Mouse (Mus musculus) cerebellum, adult 9-10 months (tissue): ENCODE results near the gene Btbd7.

ENCODE experiments used
- DNase-seq: peaks from one replicate; pipeline ENCODE4 v3.0.0; 2022

Btbd7 gene

DNA sequence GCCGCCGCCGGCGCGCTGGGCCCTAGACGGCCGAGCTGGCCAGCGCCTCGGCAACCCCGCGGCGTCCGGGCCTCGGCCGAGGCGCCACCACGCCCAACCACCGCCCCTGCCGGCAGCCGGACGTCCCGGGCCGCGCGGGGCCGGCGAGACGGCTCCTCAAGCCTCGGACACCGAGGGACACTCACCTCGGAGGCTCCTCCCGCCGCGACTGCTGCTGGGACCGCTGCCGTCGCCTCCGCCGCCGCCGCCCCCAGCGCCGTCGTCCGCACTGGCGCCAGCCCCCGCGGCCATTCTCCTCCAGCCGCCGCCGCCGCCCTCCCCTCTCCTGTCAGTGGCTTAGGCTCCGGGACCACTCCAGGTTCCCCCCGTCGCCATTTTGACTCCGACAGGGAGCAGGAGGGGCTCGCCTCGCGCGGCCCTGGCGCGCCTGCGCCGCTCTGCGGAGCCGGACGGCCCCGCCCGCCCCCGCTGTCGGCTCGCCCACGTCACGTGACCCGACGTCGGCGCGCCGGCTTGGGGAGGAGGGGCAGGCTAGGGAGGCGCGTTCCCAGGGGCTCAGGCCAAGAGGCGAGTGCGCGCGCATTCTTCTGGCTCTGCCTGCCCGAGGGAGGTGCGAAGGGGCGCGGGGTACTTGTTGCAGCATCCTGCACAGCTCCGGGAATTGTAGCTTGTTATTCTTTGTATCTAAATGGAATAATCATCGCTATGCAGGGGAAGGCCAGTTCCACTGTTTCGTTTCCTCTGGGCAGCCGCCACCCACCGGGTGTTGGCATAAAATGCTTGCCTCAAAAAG lies at the start of gene Btbd7:
Btbd7 (minus strand) TSS at position 441 of the 793 bp plus-strand sequence.
- peak; percentile 95 for DNase-seq

DNA sequence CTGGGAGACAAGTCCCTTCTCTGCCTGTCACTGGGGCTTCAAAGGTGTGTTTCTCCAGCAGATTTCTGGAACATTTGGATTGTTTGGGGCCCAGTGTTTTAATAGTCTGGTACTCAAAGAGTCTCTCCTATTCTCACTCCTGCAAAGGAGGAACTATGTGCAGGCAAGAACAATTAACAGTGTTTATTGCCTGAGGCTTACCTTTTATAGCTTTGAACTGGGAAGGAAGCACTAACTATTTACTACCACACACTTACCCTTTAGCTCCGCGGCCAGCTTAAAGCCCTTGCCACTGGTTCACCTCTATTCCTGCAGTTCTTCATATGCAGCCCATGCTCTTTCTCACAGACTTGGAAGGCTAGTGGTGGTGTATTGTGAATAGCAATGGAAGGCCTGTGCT lies 37.8 kb upstream of the Btbd7 start:
- no peak for DNase-seq

DNA sequence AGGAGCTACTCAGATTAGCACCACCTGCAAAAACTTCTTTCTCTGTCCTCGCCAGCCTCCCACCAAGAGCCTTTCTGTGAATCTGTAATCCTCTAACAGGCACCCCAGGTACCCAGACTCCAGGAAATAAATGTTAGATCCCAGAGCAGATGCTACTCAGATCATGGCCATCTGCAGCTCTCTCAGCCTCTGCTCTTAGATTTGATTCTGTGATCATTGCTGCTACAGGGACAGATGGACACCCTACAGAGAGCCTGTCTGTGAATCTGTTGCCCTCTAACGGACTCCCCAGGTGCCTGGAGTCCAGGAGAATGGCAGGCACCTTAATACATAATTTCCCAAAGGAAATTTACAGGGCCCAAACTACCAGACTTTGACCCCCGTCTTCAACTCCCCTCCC lies 29.9 kb upstream of the Btbd7 start:
- peak; percentile 97 for DNase-seq

DNA sequence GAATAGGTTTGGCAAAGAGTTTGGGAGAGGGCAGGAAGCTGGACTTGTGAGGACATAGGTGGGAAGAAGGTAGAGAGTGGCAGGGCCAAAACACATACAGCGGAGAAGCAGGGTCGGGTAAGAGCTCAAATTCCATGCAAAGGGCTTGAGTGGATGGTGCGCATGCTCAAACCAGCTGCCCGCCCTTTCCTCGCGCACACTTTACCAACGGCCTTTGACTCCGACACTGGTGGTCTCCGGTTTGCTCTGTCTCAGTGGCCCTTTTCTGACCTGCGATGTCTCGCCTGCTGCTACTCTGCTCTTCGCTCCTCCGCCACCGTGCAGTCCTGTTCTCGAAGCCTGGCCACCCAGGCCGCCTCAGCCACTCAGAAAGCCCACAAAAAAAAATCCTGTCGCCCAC lies 20.8 kb upstream of the Btbd7 start, which contains the start of gene Cox8c:
Cox8c (plus strand) TSS at position 226 of the 400 bp plus-strand sequence.
- no peak for DNase-seq

DNA sequence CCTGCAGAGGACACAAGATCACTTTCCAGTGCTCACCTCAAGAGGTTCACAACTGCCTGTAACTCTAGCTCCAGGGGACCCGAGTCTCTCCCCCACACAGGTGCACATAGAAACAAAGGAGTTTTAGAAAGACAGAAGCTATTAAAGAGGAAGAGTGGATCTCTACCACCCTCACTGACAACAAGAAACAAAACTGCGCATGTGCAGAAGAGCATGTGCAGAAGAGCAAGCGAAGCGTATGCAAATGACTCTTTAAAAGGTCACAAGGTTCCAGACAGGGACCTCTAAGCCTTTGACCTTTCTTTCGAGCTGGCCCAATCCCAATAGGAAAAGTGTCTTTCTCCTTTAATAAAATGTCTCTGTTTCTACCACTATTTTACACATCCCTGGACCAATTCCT lies 10.3 kb upstream of the Btbd7 start:
- DNase-seq = no peak

DNA sequence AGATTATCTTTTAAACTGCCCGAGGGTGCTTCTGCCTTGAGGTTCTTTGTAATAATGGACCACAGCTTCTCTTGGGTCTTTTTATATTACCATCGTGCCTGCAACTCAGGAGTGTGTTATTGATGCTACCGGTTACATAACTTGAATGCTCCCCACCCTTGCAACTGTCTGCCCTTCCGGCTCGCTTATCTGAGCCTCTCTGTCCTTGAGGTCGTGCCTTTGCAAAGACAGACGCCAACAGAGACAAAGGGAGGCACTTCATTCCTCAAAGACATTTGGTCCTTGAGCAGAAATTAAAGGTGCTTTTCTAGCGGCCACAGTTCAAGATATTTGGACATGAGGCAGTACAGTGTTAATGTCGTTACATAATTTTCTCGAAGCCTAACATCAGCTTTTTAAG lies 9.1 kb upstream of the Btbd7 start:
- no peak for DNase-seq

DNA sequence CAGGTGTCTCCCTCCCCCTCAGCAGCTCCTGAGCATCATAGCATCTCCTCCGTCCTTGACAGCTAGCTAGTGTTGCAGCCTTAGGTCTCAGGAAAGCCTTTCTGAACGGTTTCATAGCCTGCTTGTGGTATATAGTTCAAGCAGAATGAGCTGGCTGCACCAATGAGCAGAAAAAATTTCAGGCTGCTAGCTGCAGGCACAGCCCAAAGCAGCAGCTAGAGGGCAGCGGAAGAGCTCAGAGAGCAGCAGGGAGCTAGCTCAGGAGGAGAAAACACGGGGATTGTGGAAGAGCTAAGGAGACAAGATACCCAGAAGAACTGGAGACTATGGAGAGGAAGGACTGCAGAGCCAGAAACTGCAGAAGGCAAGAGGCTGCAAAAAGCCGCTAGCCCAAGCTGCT lies 7.5 kb upstream of the Btbd7 start:
- DNase-seq = peak; percentile 37

DNA sequence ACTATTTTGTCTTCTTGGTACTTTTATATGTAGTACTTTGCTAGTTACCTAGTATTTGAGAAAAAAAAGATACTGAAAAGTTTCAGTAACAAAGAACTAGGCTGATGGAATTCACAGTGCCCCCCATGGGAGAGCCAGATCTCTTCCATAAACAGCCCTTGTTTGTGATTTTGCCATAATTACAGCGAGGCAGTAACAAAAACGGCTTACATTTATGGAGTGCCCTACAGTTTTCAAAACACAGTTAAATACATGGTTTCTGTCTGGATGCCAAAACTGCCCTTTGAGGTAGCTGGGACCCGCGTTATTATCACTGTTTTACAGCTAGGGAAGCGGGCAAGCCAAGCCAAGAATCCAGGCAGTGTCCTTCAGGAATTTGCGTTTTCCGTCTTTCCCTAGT lies 630 bp upstream of the Btbd7 start:
- DNase-seq = no peak

DNA sequence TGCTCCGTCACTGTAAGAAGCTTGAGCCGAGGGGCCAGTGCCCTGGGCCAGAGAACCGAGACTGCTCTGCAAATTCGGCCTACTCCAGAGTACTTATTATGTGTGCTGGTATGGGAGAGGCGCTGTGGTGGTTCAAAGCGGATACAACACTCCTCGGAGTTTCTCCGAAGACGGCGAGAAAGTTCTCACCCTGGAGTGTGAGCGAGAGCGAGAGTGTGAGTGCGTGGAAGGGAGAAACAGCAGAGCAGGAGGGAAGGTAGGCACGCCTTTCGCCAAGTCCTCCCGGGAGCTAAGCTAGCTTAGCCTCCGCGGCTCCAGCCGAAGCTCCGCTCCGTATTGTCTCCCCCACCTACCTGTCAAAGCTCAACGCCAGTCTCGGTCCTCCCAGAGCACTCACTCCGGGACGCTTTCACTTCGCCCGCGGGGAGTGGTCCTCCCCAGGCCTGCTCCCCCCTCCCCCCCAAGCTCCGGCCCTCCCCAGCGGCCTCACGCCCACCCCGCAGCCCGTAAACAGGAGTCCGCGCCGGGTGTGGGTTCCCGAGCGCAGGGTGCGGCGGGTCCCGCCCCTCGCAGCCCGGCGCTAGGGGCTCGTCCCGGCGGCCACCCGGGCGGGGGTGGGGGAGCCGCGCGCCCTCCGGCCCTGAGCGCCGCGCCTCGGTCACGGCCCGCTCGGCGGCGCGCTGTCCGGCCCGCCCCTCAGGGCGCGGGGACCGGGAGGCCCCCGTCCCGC lies 805 bp downstream of the Btbd7 start:
- peak; percentile 41 for DNase-seq

DNA sequence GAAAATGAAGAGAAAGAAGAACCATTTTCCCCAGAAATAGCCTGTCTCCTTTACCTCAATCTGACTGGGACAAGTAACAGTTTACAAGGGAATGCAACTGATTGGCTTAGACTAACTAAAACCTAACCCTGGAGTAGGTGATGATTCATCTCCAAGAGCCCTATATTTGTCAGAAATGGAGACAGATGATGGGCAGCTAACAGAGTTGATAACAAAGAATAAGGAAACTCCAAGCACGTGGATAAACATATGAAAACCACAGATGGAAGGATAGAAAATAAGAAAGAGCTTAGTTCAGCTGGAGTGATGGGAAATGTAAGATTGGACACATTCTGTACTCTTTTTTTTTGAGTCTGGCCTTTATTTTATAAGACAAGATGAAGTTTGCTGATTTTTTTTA lies 7.7 kb downstream of the Btbd7 start:
- no peak for DNase-seq

DNA sequence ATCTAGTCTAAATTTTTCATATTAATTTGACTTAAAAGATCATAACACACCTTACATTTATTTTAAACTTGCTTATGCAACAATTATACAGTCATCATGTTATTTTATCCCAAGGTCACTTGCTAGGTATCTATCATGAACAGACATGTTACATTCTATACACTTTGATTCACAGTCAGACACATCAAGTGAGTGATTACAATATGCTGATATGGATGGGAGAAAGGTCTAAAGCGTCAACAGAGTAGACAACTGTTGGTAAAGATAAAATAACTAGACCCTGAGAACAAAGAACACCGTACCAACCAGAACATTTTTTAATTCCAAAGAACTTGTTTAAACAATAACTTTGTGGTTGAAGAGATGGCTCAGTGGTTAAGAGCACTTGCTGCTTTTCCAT lies 8.5 kb downstream of the Btbd7 start:
- no peak for DNase-seq

DNA sequence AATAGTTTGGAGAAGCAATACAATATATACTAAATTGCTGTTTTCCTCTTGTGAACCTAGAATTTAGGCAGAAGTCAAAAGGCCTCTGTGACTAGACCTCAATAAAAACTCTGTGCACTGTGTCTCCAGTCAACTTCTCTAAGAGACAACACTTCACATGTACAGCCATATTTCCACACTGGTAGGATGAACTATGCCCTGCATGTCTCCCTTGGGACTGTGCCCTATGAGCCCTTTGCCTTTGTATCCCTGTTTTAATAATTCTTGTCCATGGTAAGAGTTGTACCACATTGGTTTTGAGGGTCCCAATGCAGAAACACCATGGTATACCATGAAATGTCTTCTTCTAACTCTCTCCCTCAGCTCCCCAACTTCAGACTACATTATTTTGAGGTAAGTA lies 17.5 kb downstream of the Btbd7 start:
- DNase-seq = no peak

DNA sequence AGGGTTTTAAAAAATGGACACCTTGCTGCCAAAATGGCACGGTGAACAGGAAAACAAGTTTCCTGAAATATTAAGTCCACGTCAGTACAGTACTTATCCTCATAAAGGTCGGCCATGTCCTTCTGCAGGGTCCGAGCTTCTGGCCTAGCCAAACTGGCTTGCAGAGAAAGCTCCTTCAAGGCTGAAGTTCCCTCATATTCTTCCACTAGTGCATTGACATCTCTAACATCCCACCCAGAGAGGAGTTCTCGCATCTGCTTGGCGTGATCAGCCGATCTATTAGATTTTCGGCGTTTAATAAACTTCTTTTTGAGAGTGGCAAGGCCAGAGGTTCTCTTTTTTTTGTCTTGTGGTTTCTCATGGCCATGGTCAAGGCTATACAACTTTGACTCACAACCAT lies 40.0 kb downstream of the Btbd7 start:
- no peak for DNase-seq

DNA sequence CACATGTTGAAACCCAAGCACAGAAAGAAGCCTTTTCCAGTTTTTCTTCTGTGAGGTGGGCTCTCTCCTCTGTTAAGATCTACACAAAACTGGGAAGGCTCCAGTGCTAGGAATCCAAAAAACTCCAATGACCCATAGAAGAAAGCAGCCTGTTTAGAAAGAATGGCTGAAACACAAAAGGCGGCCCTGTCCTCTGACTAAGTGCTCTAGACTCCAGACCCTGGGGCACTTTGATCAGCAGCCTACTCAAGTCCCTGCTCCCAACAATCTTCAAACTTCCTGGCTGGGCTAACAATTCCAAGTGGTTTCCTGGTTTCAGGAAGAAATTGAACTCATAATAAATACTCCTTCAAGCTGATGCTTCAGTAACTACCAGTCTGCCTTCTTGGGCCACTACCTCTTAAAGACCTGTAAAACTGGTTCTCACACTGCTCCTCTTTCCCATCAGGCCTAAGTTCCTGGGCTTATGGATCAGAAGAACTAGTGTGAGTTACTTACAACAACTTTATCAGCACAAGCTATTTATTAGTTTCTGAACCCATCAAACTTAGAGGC lies 45.4 kb downstream of the Btbd7 start:
- DNase-seq = no peak

DNA sequence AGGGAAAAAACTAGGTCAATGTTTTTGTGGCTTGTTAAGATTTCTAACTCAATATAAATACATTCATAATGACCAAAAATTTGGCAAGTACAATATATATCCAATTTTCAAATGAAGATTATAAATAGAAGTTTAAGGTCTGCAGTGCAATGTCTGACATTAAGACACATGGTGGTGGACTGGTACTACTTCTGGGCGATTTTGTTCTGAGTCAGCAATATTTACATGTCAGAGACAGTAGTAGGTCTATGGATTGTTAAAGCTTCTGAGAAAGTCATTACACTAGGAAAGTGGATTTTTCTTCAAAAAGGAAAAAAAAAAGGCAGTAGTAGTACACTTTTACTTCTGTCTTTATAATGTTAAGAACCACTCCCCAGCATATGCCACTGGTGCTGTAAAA lies 46.4 kb downstream of the Btbd7 start:
- peak; percentile 28 for DNase-seq

DNA sequence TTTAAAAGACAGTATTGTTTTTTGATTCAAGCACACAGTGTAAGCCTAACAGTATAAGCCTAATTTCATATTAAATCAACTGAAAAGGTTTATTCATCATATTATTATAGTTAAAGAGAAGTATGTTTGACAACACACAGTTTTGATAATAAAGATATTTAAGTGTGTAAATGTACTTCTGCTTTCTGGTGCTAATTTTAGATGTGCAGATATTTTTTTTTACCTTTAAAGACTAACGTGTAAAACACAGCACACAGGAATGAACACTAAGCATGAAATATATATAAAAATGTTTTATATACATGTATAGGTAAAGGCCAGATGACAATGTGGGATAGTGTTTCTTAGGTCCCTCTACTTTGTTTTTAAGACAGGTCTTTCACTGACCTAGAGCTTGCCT lies 51.2 kb downstream of the Btbd7 start:
- DNase-seq = no peak

DNA sequence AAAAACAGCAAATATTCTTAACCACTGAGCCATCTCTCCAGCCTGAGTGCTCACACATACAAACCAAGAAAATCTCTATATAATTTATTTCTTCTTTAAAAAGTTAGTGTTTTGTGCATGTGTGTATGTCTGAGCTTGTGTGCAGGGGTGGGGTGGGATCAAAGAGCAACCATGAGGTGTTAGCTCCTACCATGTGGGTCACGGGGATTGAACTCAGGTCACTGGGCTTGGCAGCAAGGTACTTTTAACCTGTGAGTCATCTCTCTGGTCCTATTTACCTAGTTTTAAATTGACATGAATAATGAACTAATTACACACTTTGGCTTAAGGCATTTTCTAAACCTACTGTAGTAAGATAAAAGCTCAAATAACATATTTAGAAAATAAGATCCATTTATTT lies 51.9 kb downstream of the Btbd7 start:
- DNase-seq = no peak

DNA sequence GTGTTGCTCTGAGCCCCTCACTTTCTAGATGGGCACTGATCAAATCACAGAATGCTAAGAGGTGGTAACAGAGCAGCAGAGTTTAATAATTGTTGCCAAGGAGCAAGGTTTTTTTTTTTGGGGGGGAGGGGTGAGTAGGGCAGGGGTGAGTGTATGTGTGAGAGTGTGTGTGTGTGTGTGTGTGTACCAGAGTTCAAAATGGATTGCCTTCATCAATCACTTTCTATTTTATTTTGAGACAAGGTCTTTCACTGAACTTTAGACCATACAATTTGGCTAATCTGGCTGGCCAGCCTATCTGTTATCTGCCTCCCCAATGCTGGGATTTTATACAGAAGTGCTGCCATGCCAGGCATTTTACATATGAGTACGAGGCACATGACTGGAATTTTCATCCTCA lies 63.4 kb downstream of the Btbd7 start:
- no peak for DNase-seq

DNA sequence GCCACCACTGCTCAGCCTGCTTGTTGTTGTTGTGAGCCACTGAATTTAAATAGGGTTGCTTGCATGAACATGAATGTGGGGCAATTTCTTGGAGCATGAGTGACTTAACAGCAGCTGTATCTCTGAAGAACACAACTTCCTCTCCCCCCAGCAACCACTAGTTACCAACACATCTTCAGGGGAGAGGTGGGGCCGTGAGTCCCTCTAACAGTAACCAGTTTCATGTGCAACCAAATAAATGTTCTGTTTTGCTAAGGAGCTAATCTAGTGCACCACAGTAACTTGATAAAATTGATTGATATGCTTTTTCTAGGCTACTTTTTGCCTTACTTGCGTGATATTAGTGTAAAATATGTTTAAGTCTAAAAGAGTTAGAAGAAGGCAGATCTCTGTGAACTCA lies 78.7 kb downstream of the Btbd7 start:
- DNase-seq = no peak

DNA sequence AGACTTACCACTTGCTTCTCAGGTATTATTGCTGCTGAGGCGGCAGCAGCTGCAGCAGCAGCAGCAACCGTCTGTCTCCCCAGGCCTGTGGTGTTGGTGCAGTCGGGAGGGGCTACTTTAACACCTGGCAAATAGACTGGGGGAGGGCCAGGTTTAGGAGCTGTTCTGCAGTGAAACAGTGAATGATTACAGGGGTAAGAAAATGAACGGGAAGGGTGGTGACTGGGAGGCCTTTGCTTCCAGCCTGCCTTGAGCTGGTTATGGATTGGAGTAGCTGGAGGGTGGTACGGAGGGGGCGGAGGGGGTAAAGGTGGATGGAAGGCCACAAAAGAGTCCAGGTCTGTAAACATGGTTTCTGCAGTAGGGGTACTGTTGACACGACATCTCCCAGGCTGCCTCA lies 90.3 kb downstream of the Btbd7 start:
- DNase-seq = no peak

DNA sequence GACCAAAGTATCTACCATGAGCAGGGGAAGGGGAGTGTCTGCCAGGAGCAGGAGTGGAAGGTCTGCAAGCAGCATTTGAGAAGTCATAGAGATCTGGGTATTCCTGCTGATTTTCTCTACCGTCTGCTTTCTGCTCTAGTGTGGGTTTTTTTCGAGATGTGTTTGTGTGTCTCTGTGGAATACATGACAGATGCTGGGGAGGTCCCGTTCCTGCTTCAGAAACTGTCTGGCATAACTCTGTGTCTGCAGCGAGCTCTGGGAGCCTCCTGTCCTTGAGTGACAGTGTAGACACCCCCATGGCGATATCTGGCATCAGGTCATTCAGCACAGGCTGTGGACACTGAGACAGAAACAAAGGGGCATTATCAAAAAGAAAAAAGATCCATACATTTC lies 92.7 kb downstream of the Btbd7 start:
- no peak for DNase-seq

DNA sequence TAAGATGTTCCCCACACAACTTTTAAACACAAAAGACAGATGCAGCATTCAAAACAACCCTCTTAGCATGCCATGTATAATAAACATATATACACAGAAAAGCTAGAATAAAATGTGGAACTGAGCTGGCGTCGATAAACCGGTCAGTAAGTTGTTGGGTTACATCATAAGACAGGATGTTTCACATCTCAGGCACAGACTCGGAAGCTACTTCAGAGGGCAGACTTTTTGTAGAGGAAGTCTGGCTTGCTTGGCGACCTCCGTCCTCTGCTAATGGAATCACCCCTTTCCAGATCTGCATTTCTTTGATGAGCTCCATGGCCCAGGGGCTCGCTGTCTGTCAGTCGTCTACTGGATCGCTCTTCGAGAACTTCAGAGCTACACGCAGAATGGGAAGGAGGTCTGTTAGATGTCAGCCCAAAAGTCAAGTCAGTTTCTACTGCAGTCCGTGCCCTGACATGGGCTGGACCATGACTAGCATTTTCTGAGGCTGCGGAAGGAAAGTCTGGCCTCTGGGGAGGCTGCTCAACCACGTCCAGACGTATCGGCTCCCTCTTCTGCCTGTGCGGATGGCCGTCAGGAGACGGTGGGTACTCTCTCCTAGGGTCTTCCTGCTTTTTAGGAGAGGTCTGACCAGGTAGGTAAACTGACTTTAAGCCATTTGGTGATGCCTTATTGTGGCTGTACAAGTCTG lies 93.2 kb downstream of the Btbd7 start:
- DNase-seq = no peak

DNA sequence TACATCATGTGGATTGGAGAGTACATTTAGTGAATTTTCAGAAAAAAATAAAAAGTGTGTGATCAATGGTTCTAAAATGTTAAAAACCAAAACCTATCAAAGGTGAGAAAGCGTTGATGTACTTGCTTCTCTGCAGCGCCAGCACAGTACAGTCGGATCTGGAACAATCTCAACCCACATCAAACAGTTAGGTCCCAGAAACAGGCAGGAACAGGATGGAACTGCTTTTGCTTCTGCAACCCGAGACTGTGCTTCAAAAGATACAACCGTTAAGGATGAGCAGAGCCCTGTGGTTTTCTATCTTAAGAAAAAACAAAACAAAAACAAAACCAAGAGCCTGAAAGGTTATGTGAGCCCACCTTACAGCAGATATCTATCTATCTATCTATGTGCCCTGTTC lies 95.4 kb downstream of the Btbd7 start:
- no peak for DNase-seq

DNA sequence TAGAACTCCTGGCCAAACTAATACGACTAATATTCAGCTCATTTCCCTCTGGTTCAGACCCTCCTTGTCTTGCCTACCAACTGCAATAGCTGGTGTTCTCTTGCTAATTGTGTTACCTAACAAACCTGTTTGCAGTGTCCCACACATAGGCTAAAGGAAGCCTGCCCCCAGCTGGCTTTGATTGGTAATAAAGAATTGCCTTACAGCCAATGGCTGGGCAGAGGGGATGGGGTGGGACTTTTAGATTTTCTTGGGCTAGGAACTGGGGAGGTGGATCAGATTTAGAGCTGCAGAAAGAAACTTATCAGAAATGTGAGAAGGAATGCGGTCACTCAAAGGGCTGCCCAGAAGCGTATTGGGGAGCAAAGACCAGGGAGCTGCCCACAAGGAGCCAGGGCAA lies 98.8 kb downstream of the Btbd7 start:
- DNase-seq = no peak
